Mouse (Mus musculus) v-Abl transformed pro-B cells (cell line): ENCODE data around the gene Vmn2r80.
"Not testable (repeated sequence)": the region's sequence is repeated elsewhere in the genome, so short reads cannot be mapped to it uniquely, and the experiment has no call there.

Experiments
- in situ Hi-C, 2 experiments: fragments of 400-800 bp; cut with MboI; formaldehyde crosslinking; loops; one replicate each; pipeline ENCODE4 v1.15.1; 2025; ENCODE audit not compliant: unreplicated experiment in 2 of 2

The Vmn2r80 gene

GRCm38 (mm10) chr10:79148469-79148868 lies at the start of gene Vmn2r80:
Gene Vmn2r80, plus strand, starts transcription at chr10:79148769.
- in situ Hi-C loops, result not testable (repeated sequence)

- in situ Hi-C loops, result loop anchor here in 1 of 2 experiments (25.0 kb wide), 1 partner anchor 594 kb away; the partner anchor contains the start of gene Olfr1358
These were observed 42.0 kb upstream of the Vmn2r80 start for GRCm38 (mm10) chr10:79106325-79107282.

- in situ Hi-C loops, result loop anchor here in 1 of 2 experiments (25.0 kb wide), 1 partner anchor 595 kb away; the partner anchor contains the start of gene Olfr1358
These were observed 41.0 kb upstream of the Vmn2r80 start for GRCm38 (mm10) chr10:79107531-79107930.

- in situ Hi-C loops, result loop anchor here in 1 of 2 experiments (25.0 kb wide), 1 partner anchor 597 kb away; the partner anchor contains the start of gene Olfr1358
These were observed 39.4 kb upstream of the Vmn2r80 start for GRCm38 (mm10) chr10:79109156-79109555.

GRCm38 (mm10) chr10:79110482-79110881 lies 38.1 kb upstream of the Vmn2r80 start:
- in situ Hi-C loops, result loop anchor here (10.0 to 25.0 kb wide), 2 partner anchors 586 to 598 kb away; partner anchors contain the start of gene Olfr1358 (in 1 of the 2)

GRCm38 (mm10) chr10:79115085-79115484 lies 33.5 kb upstream of the Vmn2r80 start:
- in situ Hi-C loops, result loop anchor here (5.0 to 25.0 kb wide), 3 partner anchors 358 to 603 kb away; partner anchors contain the start of gene Olfr1358 (in 1 of the 2)

GRCm38 (mm10) chr10:79116125-79116849 lies 32.3 kb upstream of the Vmn2r80 start:
- in situ Hi-C loops, result loop anchor here (5.0 to 25.0 kb wide), 3 partner anchors 359 to 604 kb away; partner anchors contain the start of gene Olfr1358 (in 1 of the 2)

- in situ Hi-C loops, result no loop called here
These were observed 3.0 kb downstream of the Vmn2r80 start for GRCm38 (mm10) chr10:79151602-79152001.

GRCm38 (mm10) chr10:79199973-79200372 lies 51.4 kb downstream of the Vmn2r80 start:
- in situ Hi-C loops, result not testable (repeated sequence)

- in situ Hi-C loops, result no loop called here
These were observed 71.9 kb downstream of the Vmn2r80 start for GRCm38 (mm10) chr10:79220432-79220831.

- in situ Hi-C loops, result no loop called here
These were observed 73.0 kb downstream of the Vmn2r80 start for GRCm38 (mm10) chr10:79221606-79222005.

- in situ Hi-C loops, result no loop called here
These were observed 73.6 kb downstream of the Vmn2r80 start for GRCm38 (mm10) chr10:79222214-79222613.
